Mouse (Mus musculus) kidney, postnatal 0 days (tissue): ENCODE measurements around the gene Prickle1. TPM values are rescaled to one million over a fixed set of nuclear protein-coding genes. Genes with fewer than 3 reads are reported as not detected.
A peak's percentile ranks its signal among the peaks of the same experiment; 100 is the strongest.

Experiments
- ATAC-seq: fragments of 200-750 bp; cut with Nextera tagmentation; replicated peaks from 2 replicates; pipeline ENCODE4 v1.8.0; 2017; ENCODE audit warnings: low read depth, moderate number of reproducible peaks, moderate TSS enrichment, moderate library complexity; ENCODE audit not compliant: low FRiP score
- DNase-seq: peaks from one replicate; pipeline ENCODE4 v3.0.0-alpha.2; 2016; ENCODE audit warnings: low spot score
- H3K27ac ChIP-seq: fragments of 300-500 bp; sonication (generic); 2 replicates; pipeline ENCODE4 v1.5.1; 2014; ENCODE audit warnings: mild to moderate bottlenecking
- H3K27me3 ChIP-seq: fragments of 300-500 bp; sonication (generic); 2 replicates; pipeline ENCODE4 v1.6.1; 2014; ENCODE audit warnings: low read length, mixed read lengths; ENCODE audit not compliant: insufficient read depth
- H3K36me3 ChIP-seq: fragments of 300-500 bp; sonication (generic); 2 replicates; pipeline ENCODE4 v1.6.1; 2014; ENCODE audit warnings: low read length, mixed read lengths; ENCODE audit not compliant: insufficient read depth
- H3K4me1 ChIP-seq: fragments of 300-500 bp; sonication (generic); replicated peaks from 2 replicates; pipeline ENCODE4 v1.6.1; 2014; ENCODE audit warnings: antibody characterized with exemption, low read length, mixed read lengths; ENCODE audit not compliant: insufficient read depth
- H3K4me2 ChIP-seq: fragments of 300-500 bp; sonication (generic); 2 replicates; pipeline ENCODE4 v1.6.1; 2014; ENCODE audit warnings: mild to moderate bottlenecking, low read length, moderate library complexity, mixed read lengths
- H3K4me3 ChIP-seq: fragments of 300-500 bp; sonication (generic); replicated peaks from 2 replicates; pipeline ENCODE4 v1.5.1; 2014; ENCODE audit warnings: low read depth, low read length
- H3K9ac ChIP-seq: fragments of 300-500 bp; sonication (generic); 2 replicates; pipeline ENCODE4 v1.6.1; 2014; ENCODE audit warnings: low read depth, low read length
- H3K9me3 ChIP-seq: fragments of 300-500 bp; sonication (generic); replicated peaks from 2 replicates; pipeline ENCODE4 v1.6.1; 2016; ENCODE audit warnings: low read length, inconsistent platforms, mixed read lengths
- CTCF ChIP-seq: IDR thresholded peaks from 2 replicates; pipeline ENCODE4 v1.5.1; 2016; ENCODE audit warnings: antibody characterized with exemption, low read depth, mild to moderate bottlenecking, moderate library complexity
- WGBS: fragments of 180-500 bp; shearing (Covaris S2); extraction: QIAGEN DNeasy Blood & Tissue Kit; methylation state at CpG from one replicate; pipeline ENCODE4 v1.1.7; 2014; 5-methylcytosine and 5-hydroxymethylcytosine counted together
- polyA plus RNA-seq: library from polyadenylated mRNA; unstranded; fragments of >200 nt; fragmentation: Nextera tagmentation; extraction: Ambion mirVana; gene quantifications from 2 replicates; pipeline ENCODE4 v1.2.1, GENCODE M21; 2015

Gene Prickle1
- polyA plus RNA-seq, 1 experiment from 2014 or later, result 20.7 TPM

DNA sequence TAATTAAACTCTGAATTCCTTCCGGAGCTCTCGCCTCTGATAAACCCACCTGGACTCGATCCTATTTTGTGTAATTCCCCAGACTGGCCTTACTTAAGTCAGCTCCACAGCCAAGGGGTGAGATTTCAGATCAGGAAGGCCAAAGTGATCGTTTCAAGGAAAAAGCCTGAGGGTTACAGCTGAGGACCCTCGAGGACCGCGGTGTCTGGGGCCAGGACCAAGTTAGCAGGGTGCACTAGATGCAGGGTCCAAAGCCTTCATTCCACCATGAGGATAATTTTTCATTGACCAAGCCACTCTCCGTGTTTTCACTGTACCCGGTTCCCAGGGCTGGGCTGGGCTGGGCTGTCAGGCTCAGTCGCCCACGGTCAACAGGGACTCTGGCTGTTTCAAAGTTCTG, 594 bp upstream of the Prickle1 start:
- Histone ChIP-seq H3K27me3 (no peaks in the 10 kb centered on the region), H3K27ac (peak overlapping the region; percentile 94), H3K9me3 (no peaks in the 10 kb centered on the region), H3K9ac (peak overlapping the region; percentile 92), H3K36me3 (no peaks in the 10 kb centered on the region), H3K4me1 (0 out of 2 replicates have a peak, but pooled peaks cover 6% of the 10 kb centered on the region), H3K4me2 (peak overlapping the region; percentile 90), H3K4me3 (peak overlapping the region; percentile 87)
- ATAC-seq (peak; percentile 52; the same call in 1 of the 2 replicates), DNase-seq (peak; percentile 92)
- under 1% methylated on average over 11 of the region's 11 CpGs for WGBS
- no peak for TF ChIP-seq CTCF

DNA sequence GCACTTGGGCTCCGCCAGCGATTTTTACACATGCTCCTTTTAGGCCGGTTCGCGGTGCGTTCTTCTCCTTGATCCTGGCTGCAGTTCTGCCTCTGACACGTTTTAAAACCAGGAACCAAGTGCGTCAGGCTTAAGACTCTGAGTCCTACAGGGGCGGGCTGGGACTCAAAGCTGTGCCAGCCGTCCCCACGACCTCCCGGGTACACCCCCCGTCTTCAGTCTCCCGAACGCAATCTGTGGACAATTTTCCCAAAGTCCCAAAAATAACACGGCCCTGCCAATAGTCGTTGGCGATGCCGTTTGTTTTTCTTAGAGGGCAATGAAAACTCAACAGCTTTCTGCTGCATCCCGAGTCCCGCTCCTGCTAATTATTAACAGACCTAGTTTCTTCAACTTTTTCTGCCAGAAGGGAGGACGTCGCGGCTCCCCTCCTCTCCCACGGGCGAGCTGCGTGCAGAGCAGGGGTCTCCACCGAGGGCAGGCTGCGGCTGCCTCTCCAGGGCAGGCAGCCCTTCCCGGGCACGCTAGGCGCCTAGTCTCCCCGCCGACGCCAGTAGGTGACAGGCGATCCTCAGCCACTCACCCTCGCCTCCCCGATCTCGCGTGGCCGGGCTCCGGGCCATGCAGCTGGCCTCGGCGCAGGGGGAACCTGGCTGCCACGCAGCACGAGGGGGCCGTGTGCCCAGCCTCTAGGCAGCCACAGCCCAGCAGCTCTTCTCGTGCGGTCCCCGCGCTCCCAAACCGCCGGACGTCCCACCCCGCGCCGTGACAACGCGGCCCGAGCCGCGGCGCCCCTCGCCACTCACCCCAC, 598 bp downstream of the Prickle1 start:
- Histone ChIP-seq H3K27ac (peak overlapping the region; percentile 94), H3K9ac (peak overlapping the region; percentile 92), H3K36me3 (no peaks in the 10 kb centered on the region), H3K4me3 (peak overlapping the region; percentile 87), H3K4me1 (peaks cover 12% of the 10 kb centered on the region; the same call in 1 of the 2 replicates), H3K9me3 (no peaks in the 10 kb centered on the region), H3K27me3 (no peaks in the 10 kb centered on the region), H3K4me2 (peak overlapping the region; percentile 90)
- WGBS, result under 1% methylated on average over 64 of the region's 64 CpGs
- peak; percentile 34; the same call in 1 of the 2 replicates for TF ChIP-seq CTCF
- ATAC-seq (peak; percentile 50), DNase-seq (peak; percentile 76)

DNA sequence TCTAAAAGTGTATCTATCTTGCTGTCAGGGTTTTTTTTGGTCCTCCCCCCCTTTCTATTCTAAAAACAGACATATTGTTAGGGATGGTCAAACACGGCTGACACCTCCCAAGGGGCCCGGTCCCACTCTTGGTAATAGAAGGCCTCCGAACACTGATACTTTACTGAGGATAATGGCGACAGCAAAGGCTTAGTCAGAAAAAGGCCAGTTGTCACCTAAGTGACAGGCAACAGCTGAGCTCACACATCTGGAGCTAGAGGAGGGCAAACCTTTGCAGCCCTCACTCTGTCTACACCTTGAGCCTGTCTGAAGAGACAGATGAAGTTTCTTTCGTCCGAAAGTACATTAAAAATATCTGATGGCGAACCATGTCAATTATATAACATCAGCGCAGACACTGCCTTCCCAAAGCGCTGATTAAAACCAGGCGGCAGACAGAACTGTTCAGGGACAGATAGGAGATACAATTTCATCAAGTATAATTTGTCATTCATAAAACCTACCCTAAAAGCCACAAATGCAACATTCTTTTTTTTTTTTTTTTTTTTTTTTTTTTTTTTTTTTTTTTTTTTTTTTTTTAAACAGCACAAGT, 1.3 kb downstream of the Prickle1 start:
- Histone ChIP-seq H3K27me3 (no peaks in the 10 kb centered on the region), H3K27ac (peak overlapping the region; percentile 44; the same call in 1 of the 2 replicates), H3K9ac (peak overlapping the region; percentile 38), H3K36me3 (no peaks in the 10 kb centered on the region), H3K4me3 (peak overlapping the region; percentile 87), H3K9me3 (no peaks in the 10 kb centered on the region), H3K4me2 (peak overlapping the region; percentile 90), H3K4me1 (peaks cover 12% of the 10 kb centered on the region; the same call in 1 of the 2 replicates)
- peak; percentile 49 for DNase-seq
- WGBS, result 10% methylated on average over 10 of the region's 10 CpGs
- no peak for TF ChIP-seq CTCF
- ATAC-seq, result no peak

DNA sequence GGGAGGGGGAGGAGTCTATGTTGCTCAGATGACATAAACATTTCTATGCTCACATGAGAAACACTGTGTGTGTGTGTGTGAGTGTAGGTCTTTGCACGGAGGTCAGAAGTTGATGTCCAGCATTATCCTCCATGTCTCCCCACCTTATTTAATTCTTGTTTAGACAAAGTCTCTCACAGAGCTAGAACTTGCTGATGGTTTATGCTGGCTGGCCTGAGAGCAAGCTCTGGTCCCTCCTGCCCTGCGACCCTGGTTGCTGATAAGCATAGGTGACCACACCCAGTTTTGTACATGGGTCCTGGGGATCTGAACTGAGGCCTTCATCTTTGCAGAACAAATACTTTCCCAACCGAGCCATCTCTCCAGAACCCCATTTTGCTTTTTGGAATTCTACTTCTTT, 3.1 kb downstream of the Prickle1 start:
- H3K4me1 ChIP-seq, result peaks cover 12% of the 10 kb centered on the region; the same call in 1 of the 2 replicates
- H3K36me3 ChIP-seq, result no peaks in the 10 kb centered on the region
- 71% methylated on average over 3 of the region's 3 CpGs for WGBS
- H3K9me3 ChIP-seq, result no peaks in the 10 kb centered on the region
- no peak overlapping the region for H3K4me3 ChIP-seq
- no peak for DNase-seq
- H3K27ac ChIP-seq, result no peak overlapping the region
- TF ChIP-seq CTCF, result no peak
- H3K27me3 ChIP-seq, result no peaks in the 10 kb centered on the region
- ATAC-seq, result no peak
- no peak overlapping the region for H3K9ac ChIP-seq
- H3K4me2 ChIP-seq, result no peak overlapping the region

DNA sequence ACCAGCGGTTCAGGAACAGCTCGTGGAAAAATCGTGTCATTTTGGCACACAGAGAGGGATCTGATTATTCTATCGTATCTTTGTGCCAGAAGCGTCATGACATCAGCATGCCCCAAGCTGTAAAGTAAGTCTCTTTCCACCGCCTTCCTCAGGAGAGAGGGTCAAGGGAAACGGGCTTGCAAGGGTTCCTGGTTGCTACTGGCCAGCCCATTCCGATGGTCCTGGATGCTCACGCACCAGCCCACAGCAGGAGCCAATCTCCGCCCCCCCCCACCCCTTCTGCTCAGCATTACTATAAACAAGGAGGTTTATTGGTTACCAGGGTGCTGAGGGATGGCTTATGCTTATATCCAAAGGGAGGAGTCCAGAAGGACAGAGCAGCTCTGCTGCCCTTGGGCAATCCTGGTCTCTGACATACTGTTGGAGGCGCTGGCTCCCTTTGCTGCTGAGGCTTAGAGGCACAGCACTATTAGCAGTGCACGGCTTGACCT, 3.8 kb downstream of the Prickle1 start:
- ATAC-seq (peak; percentile 22; the same call in 1 of the 2 replicates), DNase-seq (peak; percentile 89)
- H3K27me3 ChIP-seq, result no peaks in the 10 kb centered on the region
- H3K9ac ChIP-seq, result peak overlapping the region; percentile 46; the same call in 1 of the 2 replicates
- no peaks in the 10 kb centered on the region for H3K36me3 ChIP-seq
- H3K4me3 ChIP-seq, result peak overlapping the region; percentile 36
- WGBS, result 2% methylated on average over 12 of the region's 12 CpGs
- H3K9me3 ChIP-seq, result no peaks in the 10 kb centered on the region
- peak overlapping the region; percentile 14; the same call in 1 of the 2 replicates for H3K27ac ChIP-seq
- peak overlapping the region; percentile 74 for H3K4me2 ChIP-seq
- peaks cover 12% of the 10 kb centered on the region; the same call in 1 of the 2 replicates for H3K4me1 ChIP-seq
- TF ChIP-seq CTCF, result peak; percentile 59

DNA sequence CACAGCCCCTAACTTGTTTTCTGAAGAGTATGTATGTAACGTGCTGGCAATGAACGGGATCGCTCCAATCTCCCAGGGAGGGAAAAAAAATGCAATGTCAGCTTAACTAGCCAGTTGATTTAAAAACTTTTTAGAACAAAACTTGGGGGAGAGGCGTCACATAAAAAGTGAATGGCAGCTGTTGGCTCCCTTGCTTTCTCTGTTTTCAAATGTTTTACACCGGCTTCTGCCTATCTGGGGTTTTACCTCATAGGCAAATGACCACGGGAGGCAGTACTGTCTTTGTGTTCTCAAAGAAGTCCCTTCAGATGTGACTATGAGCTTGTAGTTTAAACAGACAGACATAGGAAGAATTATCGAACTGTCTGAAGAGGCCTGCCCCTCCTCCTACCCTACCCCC, 4.3 kb downstream of the Prickle1 start:
- WGBS, result 19% methylated on average over 7 of the region's 7 CpGs
- DNase-seq (peak; percentile 76), ATAC-seq (no peak)
- H3K9ac ChIP-seq, result peak overlapping the region; percentile 46; the same call in 1 of the 2 replicates
- H3K9me3 ChIP-seq, result no peaks in the 10 kb centered on the region
- peak overlapping the region; percentile 36 for H3K4me3 ChIP-seq
- peak; percentile 37; the same call in 1 of the 2 replicates for TF ChIP-seq CTCF
- no peaks in the 10 kb centered on the region for H3K27me3 ChIP-seq
- peak overlapping the region; percentile 14; the same call in 1 of the 2 replicates for H3K27ac ChIP-seq
- no peaks in the 10 kb centered on the region for H3K36me3 ChIP-seq
- H3K4me2 ChIP-seq, result peak overlapping the region; percentile 74
- H3K4me1 ChIP-seq, result peaks cover 12% of the 10 kb centered on the region; the same call in 1 of the 2 replicates
